Mouse (Mus musculus) CH12.LX (cell line): Measurements from ENCODE around the gene Pafah1b2. TPM values are rescaled to one million over a fixed set of nuclear protein-coding genes. Genes with fewer than 3 reads are reported as not detected.

Experiments used
- DNase-seq: peaks from one replicate; pipeline ENCODE4 v3.0.0-alpha.2; 2013; ENCODE audit errors: extremely low read depth
- H3K27ac ChIP-seq: 2 replicates; pipeline ENCODE4 v1.5.1; 2012; ENCODE audit warnings: low read depth, mild to moderate bottlenecking, control low read depth, moderate library complexity; ENCODE audit not compliant: insufficient read depth
- H3K27me3 ChIP-seq: replicated peaks from 2 replicates; pipeline ENCODE3; 2012; ENCODE audit warnings: inconsistent platforms
- H3K36me3 ChIP-seq, 2 experiments: replicated peaks in 1 of 2; 2 replicates each; pipeline versions ENCODE3 to v1.6.1; 2012; ENCODE audit warnings: inconsistent platforms in 1 of 2, low read length in 1 of 2, mild to moderate bottlenecking in 1 of 2, mixed read lengths in 1 of 2, moderate library complexity in 1 of 2; ENCODE audit not compliant: control insufficient read depth in 1 of 2, insufficient read depth in 1 of 2
- H3K4me1 ChIP-seq, 2 experiments: 2 replicates each; pipeline ENCODE4 v1.6.1; 2012; ENCODE audit warnings: inconsistent platforms in 1 of 2, moderate library complexity in 1 of 2; ENCODE audit not compliant: insufficient read depth in 2 of 2, control insufficient read depth in 1 of 2
- H3K4me2 ChIP-seq: 2 replicates; pipeline ENCODE4 v1.6.1; 2012; ENCODE audit warnings: low read depth, mild to moderate bottlenecking, control low read depth; ENCODE audit not compliant: poor library complexity, insufficient read depth, severe bottlenecking
- H3K4me3 ChIP-seq, 3 experiments: fragments of 150-350 bp in 1 of 3; sonication (generic) in 1 of 3; replicated peaks in 1 of 3; 2 replicates each; pipeline versions ENCODE3 to v1.5.1; 2011 to 2012; ENCODE audit warnings: low read depth in 2 of 3, low read length in 2 of 3, mild to moderate bottlenecking in 2 of 3, moderate library complexity in 2 of 3, control low read depth in 1 of 3, improper control_type of control experiment in 1 of 3, inconsistent platforms in 1 of 3, mixed read lengths in 1 of 3; ENCODE audit not compliant: poor library complexity in 1 of 3
- H3K79me2 ChIP-seq: replicated peaks from 2 replicates; pipeline ENCODE4 v1.6.1; 2012; ENCODE audit warnings: mild to moderate bottlenecking, moderate library complexity; ENCODE audit not compliant: control insufficient read depth, poor library complexity, insufficient read depth, severe bottlenecking; ENCODE audit errors: extremely low read depth
- H3K9ac ChIP-seq: 2 replicates; pipeline ENCODE4 v1.6.1; 2012; ENCODE audit warnings: low read depth, mild to moderate bottlenecking, control low read depth, moderate library complexity; ENCODE audit not compliant: insufficient read depth
- H3K9me3 ChIP-seq: replicated peaks from 2 replicates; pipeline ENCODE3; 2012; ENCODE audit warnings: low read length, inconsistent platforms, mixed read lengths
- BHLHE40 ChIP-seq: IDR thresholded peaks from 2 replicates; pipeline ENCODE4 v1.6.1; 2011; ENCODE audit warnings: mild to moderate bottlenecking, low read depth, low read length, improper control_type of control experiment
- CTCF ChIP-seq, 2 experiments: IDR thresholded peaks in 1 of 2; conservative IDR thresholded peaks in 1 of 2; 2 replicates each; pipeline ENCODE4 v1.5.1; 2011 to 2012; ENCODE audit warnings: low read depth in 2 of 2, low read length in 2 of 2, improper control_type of control experiment in 1 of 2, inconsistent platforms in 1 of 2, mild to moderate bottlenecking in 1 of 2, moderate library complexity in 1 of 2
- ELF1 ChIP-seq: IDR thresholded peaks from 2 replicates; pipeline ENCODE4 v1.6.1; 2014; ENCODE audit warnings: low read depth, mild to moderate bottlenecking, inconsistent platforms, low read length, improper control_type of control experiment
- JUN ChIP-seq: IDR thresholded peaks from 2 replicates; pipeline ENCODE4 v1.6.1; 2011; ENCODE audit warnings: low read depth, mild to moderate bottlenecking, low read length, improper control_type of control experiment, moderate library complexity; ENCODE audit not compliant: insufficient read depth
- NRF1 ChIP-seq: IDR thresholded peaks from 2 replicates; pipeline ENCODE4 v1.6.1; 2014; ENCODE audit warnings: low read depth, mild to moderate bottlenecking, inconsistent platforms, low read length, improper control_type of control experiment, moderate library complexity
- POLR2AphosphoS2 ChIP-seq: IDR thresholded peaks from 2 replicates; pipeline ENCODE4 v1.6.1; 2011; ENCODE audit warnings: low read depth, low read length, improper control_type of control experiment
- TCF12 ChIP-seq: IDR thresholded peaks from 2 replicates; pipeline ENCODE4 v1.6.1; 2014; ENCODE audit warnings: low read depth, mild to moderate bottlenecking, inconsistent platforms, low read length, improper control_type of control experiment
- USF1 ChIP-seq: IDR thresholded peaks from 2 replicates; pipeline ENCODE4 v1.6.1; 2014; ENCODE audit warnings: low read depth, mild to moderate bottlenecking, inconsistent platforms, low read length, improper control_type of control experiment
- ZC3H11A ChIP-seq: IDR thresholded peaks from 2 replicates; pipeline ENCODE4 v1.6.1; 2012; ENCODE audit warnings: low read depth, mild to moderate bottlenecking, inconsistent platforms, low read length, improper control_type of control experiment
- ZKSCAN1 ChIP-seq: IDR thresholded peaks from 2 replicates; pipeline ENCODE4 v1.6.1; 2012; ENCODE audit warnings: low read depth, inconsistent platforms, low read length, improper control_type of control experiment, borderline replicate concordance
- dilution Hi-C: fragments of 300-500 bp; cut with MboI; formaldehyde crosslinking; loops from 2 replicates; pipeline ENCODE4 v1.14.3; 2020; ENCODE audit warnings: low sequenced_read_pairs; ENCODE audit not compliant: extremely low pct_unique_long_range_greater_than_20kb, extremely low pct_ligation_motif_present
- in situ Hi-C: fragments of 300-500 bp; cut with MboI; formaldehyde crosslinking; loops from 3 replicates; pipeline ENCODE4 v1.14.3; 2019; ENCODE audit warnings: low sequenced_read_pairs, low pct_ligation_motif_present, low pct_unique_long_range_greater_than_20kb, mixed read lengths
- polyA plus RNA-seq: library from polyadenylated mRNA; unstranded; fragments of >175 nt; gene quantifications from 2 replicates; pipeline ENCODE4 v1.2.1, GENCODE M21; 2012; ENCODE audit warnings: low read depth; ENCODE audit not compliant: insufficient read length
- total RNA-seq, 2 experiments: library from RNA; depleted of rRNA; stranded (reverse); fragments of 300-350 nt in 1 of 2; fragments of >200 nt in 1 of 2; gene quantifications; 2 replicates each; pipeline ENCODE4 v1.2.3; 2012 to 2014

Pafah1b2 gene
- total and polyA plus RNA-seq, 3 experiments: 94.8 to 122 (median 109) TPM

DNA sequence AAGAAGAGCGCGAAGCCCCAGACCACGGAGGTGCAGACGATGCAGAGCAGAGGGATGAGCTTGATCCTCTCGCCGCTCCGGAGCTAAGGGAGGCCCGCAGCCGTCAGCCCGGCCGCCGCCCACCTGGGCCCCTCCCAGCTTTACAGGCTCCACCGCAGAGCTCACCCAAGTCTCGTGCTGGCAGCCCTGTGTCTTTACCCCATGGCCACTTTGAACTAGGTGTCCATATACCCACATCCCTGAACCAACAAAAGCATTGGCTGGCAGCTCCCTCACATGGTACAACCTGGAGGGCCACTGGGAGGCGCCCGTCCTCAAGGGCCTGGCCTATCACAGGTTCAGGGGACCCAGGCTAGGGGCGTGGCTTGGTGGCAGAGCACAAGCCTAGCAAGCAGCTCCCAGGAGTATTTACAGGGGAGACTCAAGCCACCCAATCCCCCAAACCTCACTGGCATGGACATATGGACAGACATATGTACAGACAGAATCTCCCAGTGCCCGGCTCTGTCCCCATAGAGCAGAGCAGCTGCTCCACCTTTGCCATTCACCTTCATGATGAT, 71.1 kb downstream of the Pafah1b2 start:
- H3K9ac ChIP-seq: no peak overlapping the region

GRCm38 (mm10) chr9:45939794-45940193, 72.7 kb downstream of the Pafah1b2 start:
- no peak overlapping the region for H3K9ac ChIP-seq
- no peak overlapping the region for H3K4me3 ChIP-seq
- no peak overlapping the region for H3K4me2 ChIP-seq
- peaks cover 65 to 83% of the 10 kb centered on the region in 2 experiments for H3K36me3 ChIP-seq
- no peaks in the 10 kb centered on the region for H3K9me3 ChIP-seq
- H3K27ac ChIP-seq: no peak overlapping the region
- no peak for DNase-seq
- TF ChIP-seq NRF1 (no peak), POLR2AphosphoS2 (no peak), BHLHE40 (no peak)
- dilution Hi-C loops: no loop called here
- H3K79me2 ChIP-seq: no peaks in the 10 kb centered on the region
- peaks cover 0 to 40% of the 10 kb centered on the region in 2 experiments; a peak in 2 of 4 replicates for H3K4me1 ChIP-seq
- H3K27me3 ChIP-seq: no peaks in the 10 kb centered on the region
- in situ Hi-C loops: no loop called here

More for the DNA sequence above, 71.1 kb downstream of the Pafah1b2 start:
- Histone ChIP-seq H3K27me3 (no peaks in the 10 kb centered on the region), H3K27ac (no peak overlapping the region), H3K4me1 (peaks cover 0 to 56% of the 10 kb centered on the region in 2 experiments; a peak in 2 of 4 replicates), H3K4me2 (no peak overlapping the region), H3K9me3 (no peaks in the 10 kb centered on the region), H3K79me2 (no peaks in the 10 kb centered on the region), H3K36me3 (peaks cover 79 to 93% of the 10 kb centered on the region in 2 experiments), H3K4me3 (no peak overlapping the region)
- in situ Hi-C loops (no loop called here), dilution Hi-C loops (no loop called here)
- TF ChIP-seq CTCF (conservative IDR thresholded peaks at IDR 0.05 in 1 of 2, IDR thresholded peaks at IDR 0.05 in 1 of 2; ENCODE audit: low read depth in 2 of 2, low read length in 2 of 2) (peak in 1 of 2 experiments; percentile 8; a peak in 1 of 4 replicates), ZC3H11A (no peak)
- DNase-seq: peak; percentile 37

GRCm38 (mm10) chr9:45938952-45939637, 73.4 kb downstream of the Pafah1b2 start:
- in situ Hi-C loops: no loop called here
- peaks cover 0 to 33% of the 10 kb centered on the region in 2 experiments; a peak in 2 of 4 replicates for H3K4me1 ChIP-seq
- no peak for TF ChIP-seq USF1
- no peak for TF ChIP-seq ZKSCAN1
- no peak for TF ChIP-seq ELF1
- no peak for TF ChIP-seq TCF12
- TF ChIP-seq JUN: no peak
- no peak for TF ChIP-seq POLR2AphosphoS2
- TF ChIP-seq, all 38 proteins: peak for 0
- H3K36me3 ChIP-seq: peaks cover 59 to 77% of the 10 kb centered on the region in 2 experiments
- H3K4me3 ChIP-seq: no peak overlapping the region
- no peaks in the 10 kb centered on the region for H3K9me3 ChIP-seq
- no peaks in the 10 kb centered on the region for H3K79me2 ChIP-seq
- H3K4me2 ChIP-seq: no peak overlapping the region
- no peaks in the 10 kb centered on the region for H3K27me3 ChIP-seq
- dilution Hi-C loops: no loop called here
- DNase-seq: no peak
- no peak overlapping the region for H3K9ac ChIP-seq
- no peak overlapping the region for H3K27ac ChIP-seq
